Mouse (Mus musculus) cerebellum, postnatal 4 days (tissue): ENCODE results near the gene Acsf2.

ENCODE experiments used
- DNase-seq, 2 experiments: peaks; one replicate each; pipeline ENCODE4 v3.0.0; 2022; ENCODE audit warnings: low spot score in 2 of 2, mixed read lengths in 1 of 2

The Acsf2 gene

GRCm38 (mm10) chr11:94548041-94548784, 53.5 kb downstream of the Acsf2 start:
- peak in 1 of 2 experiments; percentile 57 for DNase-seq

GRCm38 (mm10) chr11:94547271-94547670, 54.4 kb downstream of the Acsf2 start:
- no peak for DNase-seq

- no peak for DNase-seq
Observed at GRCm38 (mm10) chr11:94546381-94546780, 55.3 kb downstream of the Acsf2 start.

- peak in 1 of 2 experiments; percentile 16 for DNase-seq
Observed at GRCm38 (mm10) chr11:94544422-94544821, 57.2 kb downstream of the Acsf2 start.

- DNase-seq: peak; percentile 88 to 96
Observed at GRCm38 (mm10) chr11:94543932-94544331, 57.7 kb downstream of the Acsf2 start.

- DNase-seq: no peak
Observed at GRCm38 (mm10) chr11:94543344-94543743, 58.3 kb downstream of the Acsf2 start.

GRCm38 (mm10) chr11:94542400-94542799, 59.3 kb downstream of the Acsf2 start:
- DNase-seq: no peak

GRCm38 (mm10) chr11:94539761-94540160, 61.9 kb downstream of the Acsf2 start:
- no peak for DNase-seq

- no peak for DNase-seq
Observed at GRCm38 (mm10) chr11:94538733-94539292, 62.9 kb downstream of the Acsf2 start.

GRCm38 (mm10) chr11:94533171-94533570, 68.5 kb downstream of the Acsf2 start:
- DNase-seq: no peak

GRCm38 (mm10) chr11:94528879-94529278, 72.8 kb downstream of the Acsf2 start:
- DNase-seq: no peak

GRCm38 (mm10) chr11:94526171-94526879, 75.3 kb downstream of the Acsf2 start:
- DNase-seq: no peak

- peak in 1 of 2 experiments; percentile 45 for DNase-seq
Observed at GRCm38 (mm10) chr11:94521219-94521843, 80.3 kb downstream of the Acsf2 start, which contains the start of gene Mycbpap. Mycbpap (minus strand) TSS chr11:94521742.

- no peak for DNase-seq
Observed at GRCm38 (mm10) chr11:94513452-94513851, 88.2 kb downstream of the Acsf2 start.

- DNase-seq: no peak
Observed at GRCm38 (mm10) chr11:94508976-94509375, 92.7 kb downstream of the Acsf2 start.
